Mouse (Mus musculus) hindlimb bud, embryonic 11.5 days (tissue): ENCODE data around the gene Kif3b.
"Not testable (repeated sequence)": the region's sequence is repeated elsewhere in the genome, so short reads cannot be mapped to it uniquely, and the experiment has no call there.

ENCODE experiments used
- DNase-seq: peaks from one replicate; pipeline ENCODE4 v3.0.0-alpha.2; 2012; ENCODE audit warnings: low read depth, low spot score; ENCODE audit errors: extremely low spot score

Kif3b gene

GRCm38 (mm10) chr2:153345454-153346220 lies 54.4 kb downstream of the Kif3b start, which contains the start of gene Asxl1:
Asxl1 (plus strand) TSS chr2:153345829.
- peak; percentile 90 for DNase-seq

DNA sequence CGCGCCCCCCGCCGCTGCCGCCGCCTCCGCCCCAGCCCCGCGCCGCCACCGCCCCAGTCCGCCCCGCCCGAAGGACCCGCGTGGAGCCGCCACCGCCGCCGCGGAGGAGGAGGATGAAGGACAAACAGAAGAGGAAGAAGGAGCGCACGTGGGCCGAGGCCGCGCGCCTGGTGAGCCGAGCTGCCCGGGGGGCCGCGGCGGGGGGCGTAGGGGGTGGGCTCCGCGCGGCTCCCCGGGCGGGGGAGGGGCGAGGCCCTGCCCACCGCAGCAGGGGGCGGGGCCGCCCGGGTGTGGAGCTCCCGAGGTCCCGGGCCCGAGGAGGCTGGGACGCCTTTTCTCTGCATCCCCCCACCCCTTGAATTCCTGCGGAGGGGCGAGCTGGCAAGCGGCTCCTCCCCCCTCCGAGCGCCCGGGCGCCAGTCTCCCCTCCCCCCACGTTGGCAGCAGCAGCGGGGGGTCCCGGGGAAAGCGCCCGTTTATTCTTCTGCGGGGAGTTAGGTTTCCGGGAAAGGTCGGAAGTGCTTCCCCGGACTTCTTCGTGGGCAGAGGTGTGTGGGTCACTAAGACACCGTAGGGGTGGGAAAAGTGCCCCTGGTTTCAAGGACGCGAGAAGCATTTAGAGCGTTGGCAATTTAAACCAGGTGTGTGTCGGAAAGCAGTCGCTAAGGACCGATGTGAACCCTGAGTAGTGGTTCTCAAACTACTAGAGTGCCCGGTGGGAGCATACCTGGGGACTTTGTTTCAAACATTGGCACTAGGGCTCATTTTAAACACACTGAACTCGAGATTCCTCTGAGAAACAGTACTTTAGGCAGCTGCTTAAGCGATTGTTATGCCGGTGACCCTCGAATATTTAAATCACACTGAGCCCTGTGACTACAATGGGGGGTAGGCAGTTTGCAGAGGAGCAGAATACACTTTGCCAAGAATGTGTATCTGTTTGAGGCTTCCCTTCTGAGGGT lies 55.3 kb downstream of the Kif3b start:
- peak; percentile 44 for DNase-seq

- no peak for DNase-seq
Measured at GRCm38 (mm10) chr2:153347183-153347781, 56.1 kb downstream of the Kif3b start.

GRCm38 (mm10) chr2:153348100-153348831 lies 57.1 kb downstream of the Kif3b start:
- no peak for DNase-seq

DNA sequence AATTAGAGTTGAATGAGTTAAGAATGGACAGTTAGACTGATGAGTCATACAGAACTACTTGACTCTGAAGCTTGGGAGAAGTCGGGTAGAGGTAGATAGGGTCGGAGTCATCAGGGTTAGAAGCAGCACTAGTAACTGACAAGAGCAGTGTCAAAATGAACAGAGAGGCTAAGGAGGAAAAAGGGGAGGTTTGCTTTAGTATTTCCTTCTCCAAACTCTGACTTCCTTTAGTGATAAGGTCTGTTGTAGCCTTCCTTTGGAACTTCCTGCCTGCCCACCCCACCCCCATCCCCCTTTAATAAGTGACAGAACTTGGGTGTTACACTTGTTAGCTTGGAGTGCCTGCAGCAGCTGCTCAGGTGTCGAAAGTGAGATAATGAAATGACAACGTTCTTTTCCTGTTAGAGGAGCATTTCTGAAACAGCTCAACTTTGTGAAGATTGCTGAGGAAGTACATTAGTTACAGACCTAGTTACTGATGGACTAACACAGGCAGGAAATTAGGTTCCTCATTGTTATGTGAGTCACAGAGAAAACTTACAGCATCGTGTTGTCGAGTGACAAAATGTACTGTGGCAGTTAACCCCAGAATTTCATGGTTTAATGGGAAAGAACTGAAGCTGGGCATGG lies 59.5 kb downstream of the Kif3b start:
- no peak for DNase-seq

DNA sequence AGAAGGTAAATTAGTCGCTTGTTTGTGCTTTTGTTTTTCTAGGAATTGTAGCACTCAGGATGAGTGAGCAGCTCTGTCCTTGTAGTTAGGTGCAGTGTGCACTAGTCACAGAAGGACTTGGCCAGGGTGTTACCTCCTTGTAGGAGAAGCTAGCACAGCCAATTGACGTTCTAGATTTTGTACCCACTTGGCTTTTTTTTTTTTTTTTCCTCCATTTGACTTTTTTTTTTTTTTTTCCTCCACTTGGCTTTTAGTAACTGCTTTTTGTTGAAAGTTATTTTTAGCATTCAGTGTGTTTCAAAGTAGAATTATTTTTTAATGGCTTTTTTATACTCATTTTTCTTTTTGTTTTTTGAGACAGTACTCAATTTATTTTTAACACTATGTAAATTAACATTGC lies 63.4 kb downstream of the Kif3b start:
- no peak for DNase-seq

- DNase-seq = no peak
Measured at GRCm38 (mm10) chr2:153356784-153357183, 65.6 kb downstream of the Kif3b start.

- no peak for DNase-seq
Measured at GRCm38 (mm10) chr2:153361101-153361710, 70.0 kb downstream of the Kif3b start.

DNA sequence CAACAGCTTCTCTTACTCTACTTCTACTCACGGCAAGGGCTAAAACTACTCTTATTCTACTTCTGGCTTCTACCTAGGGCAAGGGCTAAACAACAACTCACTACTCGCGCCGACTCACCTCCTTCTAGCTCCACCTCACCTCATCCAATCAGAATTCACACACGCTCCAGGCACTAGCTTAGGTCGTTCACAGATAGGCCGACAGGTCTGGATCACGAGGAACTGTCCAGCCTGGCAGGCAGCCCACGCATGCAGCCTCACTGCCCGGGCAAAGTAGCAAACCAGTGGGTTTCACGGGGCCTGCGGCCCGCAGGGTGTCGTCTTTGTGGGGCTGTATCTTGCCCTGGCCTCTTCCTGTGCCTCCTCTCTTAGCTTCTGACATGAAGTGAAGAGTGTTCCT lies 73.3 kb downstream of the Kif3b start:
- DNase-seq = not testable (repeated sequence)

DNA sequence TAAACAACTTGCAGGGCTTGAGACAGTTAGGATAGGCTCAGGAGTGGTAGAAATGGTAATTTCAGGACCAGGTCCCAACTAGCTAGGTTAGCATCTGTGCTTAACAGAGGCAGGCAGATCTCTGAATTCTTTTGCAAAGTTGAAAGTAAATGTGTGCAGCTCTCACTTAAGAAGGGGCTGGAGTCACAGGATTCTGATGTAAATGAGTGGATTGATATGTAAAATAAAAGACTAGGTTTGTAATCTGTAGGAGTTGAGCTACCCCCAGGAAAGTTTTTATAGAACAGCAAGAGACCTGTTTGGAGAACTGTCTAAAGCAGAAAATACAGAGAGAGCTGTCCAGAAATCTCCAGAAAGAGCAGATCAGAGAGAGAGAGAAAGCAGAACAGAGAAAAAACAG lies 79.7 kb downstream of the Kif3b start:
- no peak for DNase-seq

GRCm38 (mm10) chr2:153375380-153375779 lies 84.2 kb downstream of the Kif3b start:
- no peak for DNase-seq

DNA sequence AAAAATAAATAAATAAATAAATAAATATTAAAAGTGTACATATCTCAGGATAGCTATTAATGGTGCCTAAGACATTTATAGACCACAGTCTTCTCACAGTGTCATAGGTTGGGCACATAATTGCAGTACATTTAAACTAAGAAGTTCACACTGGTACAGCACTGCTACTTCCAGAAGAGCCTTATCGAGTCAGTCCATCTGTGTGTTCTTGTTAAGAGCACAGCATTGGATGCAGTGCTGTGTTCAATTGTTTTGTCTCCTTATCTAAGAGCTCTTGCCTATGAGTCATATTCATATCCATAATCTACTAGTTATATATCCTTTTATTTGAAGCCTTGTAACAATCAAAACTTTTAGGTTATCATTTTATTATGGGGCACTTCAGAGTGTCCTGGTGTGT lies 89.3 kb downstream of the Kif3b start:
- DNase-seq = no peak
